Mouse (Mus musculus) forebrain, embryonic 13.5 days (tissue): ENCODE results near the gene Gngt1. TPM values are rescaled to one million over a fixed set of nuclear protein-coding genes. Genes with fewer than 3 reads are reported as not detected.

Experiments used
- ATAC-seq: fragments of 200-750 bp; cut with Nextera tagmentation; 2 replicates; pipeline ENCODE4 v1.8.0; 2017
- H3K27ac ChIP-seq: fragments of 300-500 bp; sonication (generic); 2 replicates; pipeline ENCODE4 v1.5.1; 2015; ENCODE audit warnings: inconsistent platforms, mild to moderate bottlenecking, moderate library complexity
- H3K27me3 ChIP-seq: fragments of 300-500 bp; sonication (generic); 2 replicates; pipeline ENCODE4 v1.6.1; 2015; ENCODE audit warnings: mild to moderate bottlenecking, inconsistent platforms
- H3K36me3 ChIP-seq: fragments of 300-500 bp; sonication (generic); 2 replicates; pipeline ENCODE4 v1.6.1; 2015; ENCODE audit warnings: mild to moderate bottlenecking, inconsistent platforms; ENCODE audit not compliant: poor library complexity, severe bottlenecking
- H3K4me1 ChIP-seq: fragments of 300-500 bp; sonication (generic); 2 replicates; pipeline ENCODE4 v1.6.1; 2015; ENCODE audit warnings: inconsistent platforms
- H3K4me2 ChIP-seq: fragments of 300-500 bp; sonication (generic); 2 replicates; pipeline ENCODE4 v1.6.1; 2015; ENCODE audit warnings: inconsistent platforms, mild to moderate bottlenecking, moderate library complexity
- H3K4me3 ChIP-seq: fragments of 300-500 bp; sonication (generic); 2 replicates; pipeline ENCODE4 v1.5.1; 2015; ENCODE audit warnings: mild to moderate bottlenecking, inconsistent platforms
- H3K9ac ChIP-seq: fragments of 300-500 bp; sonication (generic); 2 replicates; pipeline ENCODE4 v1.6.1; 2015; ENCODE audit warnings: mild to moderate bottlenecking, inconsistent platforms
- H3K9me3 ChIP-seq: fragments of 300-500 bp; sonication (generic); replicated peaks from 2 replicates; pipeline ENCODE4 v1.6.1; 2016; ENCODE audit warnings: inconsistent platforms
- WGBS: fragments of 180-500 bp; shearing (Covaris S2); methylation state at CpG from one replicate; pipeline ENCODE4 v1.1.7; 2015; 5-methylcytosine and 5-hydroxymethylcytosine counted together
- polyA plus RNA-seq: library from polyadenylated mRNA; unstranded; fragments of >200 nt; fragmentation: Nextera tagmentation; extraction: Ambion mirVana; gene quantifications from 2 replicates; pipeline ENCODE4 v1.2.1, GENCODE M21; 2015

Gngt1 gene
- polyA plus RNA-seq: not detected in 2 replicates

GRCm38 (mm10) chr6:3993492-3993891, at the start of gene Gngt1:
TSS of gene Gngt1 (plus strand) at chr6:3993792.
- Histone ChIP-seq H3K27me3 (no peaks in the 10 kb centered on the region), H3K4me3 (no peak within 1 kb of the TSS), H3K9ac (no peak within 1 kb of the TSS), H3K4me2 (no peak within 1 kb of the TSS), H3K36me3 (no peaks in the 10 kb centered on the region), H3K9me3 (no peaks in the 10 kb centered on the region), H3K27ac (no peak within 1 kb of the TSS), H3K4me1 (no peaks in the 10 kb centered on the region)
- 81% methylated on average over 6 of the region's 6 CpGs for WGBS
- ATAC-seq: no peak

DNA sequence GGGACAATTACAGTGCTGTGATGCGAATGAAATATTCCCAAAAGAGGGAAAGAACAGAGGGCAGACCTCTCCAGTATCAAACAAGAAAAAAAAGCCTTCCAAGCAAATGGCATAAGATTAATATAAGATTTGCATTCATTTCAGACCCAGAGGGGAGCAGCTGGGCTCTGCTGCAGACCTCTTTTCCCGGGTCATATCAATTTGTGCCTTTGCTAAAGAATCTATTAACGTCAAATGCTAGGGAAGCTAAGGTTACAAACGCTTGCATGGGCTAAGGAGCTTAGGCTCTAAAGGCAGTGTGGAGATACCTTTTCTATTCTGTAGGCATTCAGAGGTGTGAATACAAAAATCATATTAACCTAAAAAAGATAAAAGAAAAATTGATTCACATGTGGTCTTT, 38.6 kb upstream of the Gngt1 start:
- H3K4me1 ChIP-seq: no peaks in the 10 kb centered on the region
- H3K9ac ChIP-seq: no peak overlapping the region
- no peak for ATAC-seq
- no peaks in the 10 kb centered on the region for H3K27me3 ChIP-seq
- no peak overlapping the region for H3K4me2 ChIP-seq
- no peaks in the 10 kb centered on the region for H3K36me3 ChIP-seq
- 42% methylated on average over 4 of the region's 4 CpGs for WGBS
- no peak overlapping the region for H3K27ac ChIP-seq
- no peaks in the 10 kb centered on the region for H3K9me3 ChIP-seq
- H3K4me3 ChIP-seq: no peak overlapping the region

GRCm38 (mm10) chr6:3967676-3968626, 25.6 kb upstream of the Gngt1 start:
- H3K36me3 ChIP-seq: no peaks in the 10 kb centered on the region
- H3K27ac ChIP-seq: no peak overlapping the region
- no peak overlapping the region for H3K9ac ChIP-seq
- no peak overlapping the region for H3K4me3 ChIP-seq
- H3K4me2 ChIP-seq: peak overlapping the region; percentile 40
- peaks cover 10% of the 10 kb centered on the region; the same call in 1 of the 2 replicates for H3K27me3 ChIP-seq
- H3K4me1 ChIP-seq: no peaks in the 10 kb centered on the region
- no peaks in the 10 kb centered on the region for H3K9me3 ChIP-seq
- no peak for ATAC-seq
- WGBS: 34% methylated on average over 31 of the region's 31 CpGs

DNA sequence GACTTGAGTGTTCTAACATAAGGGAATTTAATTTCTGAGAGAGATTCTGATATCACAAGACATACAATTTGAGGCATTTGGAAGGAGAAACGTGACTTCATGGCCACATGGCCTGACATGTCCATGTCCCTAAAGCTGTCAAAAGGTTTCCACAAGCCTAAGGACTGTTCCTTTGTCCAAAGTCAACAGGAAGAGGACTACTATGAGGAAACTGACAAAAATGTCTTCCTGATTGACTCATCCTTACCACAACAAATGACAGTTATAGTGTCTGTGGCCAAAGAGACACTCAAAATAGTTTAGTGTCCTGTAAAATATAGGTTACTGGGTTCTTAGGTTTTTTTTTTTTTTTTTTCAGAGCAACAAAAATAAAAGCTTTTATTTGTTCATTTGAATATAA, 19.9 kb upstream of the Gngt1 start:
- H3K27me3 ChIP-seq: no peaks in the 10 kb centered on the region
- WGBS: 76% methylated on average over 1 of the region's 1 CpGs
- no peaks in the 10 kb centered on the region for H3K9me3 ChIP-seq
- no peaks in the 10 kb centered on the region for H3K4me1 ChIP-seq
- no peaks in the 10 kb centered on the region for H3K36me3 ChIP-seq
- no peak overlapping the region for H3K27ac ChIP-seq
- no peak overlapping the region for H3K4me2 ChIP-seq
- no peak overlapping the region for H3K4me3 ChIP-seq
- H3K9ac ChIP-seq: no peak overlapping the region
- ATAC-seq: no peak

DNA sequence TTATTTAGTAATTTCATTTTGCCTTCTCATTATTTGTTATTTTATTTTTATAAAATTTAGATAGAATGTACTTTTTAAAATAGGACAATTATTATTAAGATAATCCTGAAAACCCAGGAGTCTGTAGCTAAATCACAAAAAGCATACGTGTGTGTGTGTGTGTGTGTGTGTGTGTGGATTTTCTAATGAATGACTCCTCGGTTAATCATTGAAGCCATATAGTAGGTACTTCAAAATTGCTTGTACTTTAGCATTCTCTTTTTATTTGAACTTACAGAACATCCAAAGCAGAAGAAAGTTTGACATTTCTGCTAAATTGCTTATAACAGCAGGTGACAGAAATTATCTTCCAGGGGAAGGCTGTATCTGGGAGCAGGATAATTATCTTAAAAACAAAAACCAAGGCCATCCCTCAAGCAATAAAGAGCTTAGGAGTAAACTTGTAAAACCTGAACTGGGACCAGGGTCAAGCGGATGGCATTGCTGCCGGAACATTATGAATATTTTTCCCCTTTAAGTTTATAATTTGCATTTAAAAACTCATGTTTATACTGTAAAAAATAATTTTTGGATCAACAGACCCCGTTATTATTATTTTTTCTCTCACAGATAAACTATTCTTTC, 10.8 kb upstream of the Gngt1 start:
- H3K27me3 ChIP-seq: no peaks in the 10 kb centered on the region
- H3K9ac ChIP-seq: no peak overlapping the region
- no peak overlapping the region for H3K4me2 ChIP-seq
- H3K36me3 ChIP-seq: no peaks in the 10 kb centered on the region
- 89% methylated on average over 5 of the region's 5 CpGs for WGBS
- no peak overlapping the region for H3K27ac ChIP-seq
- no peak overlapping the region for H3K4me3 ChIP-seq
- no peaks in the 10 kb centered on the region for H3K4me1 ChIP-seq
- H3K9me3 ChIP-seq: no peaks in the 10 kb centered on the region
- no peak for ATAC-seq

DNA sequence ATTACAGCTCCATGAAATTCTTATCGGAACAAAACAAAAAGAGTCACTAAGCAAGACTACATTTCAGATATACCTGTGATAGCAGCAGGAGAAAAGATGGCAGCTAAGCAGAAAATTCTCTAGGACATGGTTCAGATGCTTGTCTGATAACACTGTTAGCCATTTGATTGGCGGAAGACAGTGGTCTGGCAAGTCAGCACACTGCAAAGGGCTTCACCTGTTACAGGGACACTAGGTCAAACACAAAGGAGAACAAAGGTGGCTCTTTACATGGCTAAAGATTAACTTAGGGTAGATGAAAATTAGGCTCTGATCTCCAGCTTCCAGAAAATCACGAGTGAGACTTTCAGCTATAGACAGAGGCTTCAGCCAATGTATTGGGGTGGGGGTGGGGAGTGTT, 4.8 kb upstream of the Gngt1 start, which contains the start of gene Tfpi2:
Tfpi2 (minus strand) TSS at position 170 of the 400 bp plus-strand sequence.
- H3K9me3 ChIP-seq: no peaks in the 10 kb centered on the region
- H3K27me3 ChIP-seq: no peaks in the 10 kb centered on the region
- no peak within 1 kb of the TSS for H3K27ac ChIP-seq
- H3K4me3 ChIP-seq: no peak within 1 kb of the TSS
- H3K36me3 ChIP-seq: no peaks in the 10 kb centered on the region
- 79% methylated on average over 3 of the region's 3 CpGs for WGBS
- H3K4me2 ChIP-seq: no peak within 1 kb of the TSS
- ATAC-seq: no peak
- H3K4me1 ChIP-seq: no peaks in the 10 kb centered on the region
- no peak within 1 kb of the TSS for H3K9ac ChIP-seq

GRCm38 (mm10) chr6:3998089-3998488, 4.5 kb downstream of the Gngt1 start:
- Histone ChIP-seq H3K9me3 (no peaks in the 10 kb centered on the region), H3K9ac (no peak overlapping the region), H3K27me3 (no peaks in the 10 kb centered on the region), H3K36me3 (no peaks in the 10 kb centered on the region), H3K27ac (no peak overlapping the region), H3K4me2 (no peak overlapping the region), H3K4me3 (no peak overlapping the region), H3K4me1 (no peaks in the 10 kb centered on the region)
- WGBS: 85% methylated on average over 4 of the region's 4 CpGs
- ATAC-seq: no peak

DNA sequence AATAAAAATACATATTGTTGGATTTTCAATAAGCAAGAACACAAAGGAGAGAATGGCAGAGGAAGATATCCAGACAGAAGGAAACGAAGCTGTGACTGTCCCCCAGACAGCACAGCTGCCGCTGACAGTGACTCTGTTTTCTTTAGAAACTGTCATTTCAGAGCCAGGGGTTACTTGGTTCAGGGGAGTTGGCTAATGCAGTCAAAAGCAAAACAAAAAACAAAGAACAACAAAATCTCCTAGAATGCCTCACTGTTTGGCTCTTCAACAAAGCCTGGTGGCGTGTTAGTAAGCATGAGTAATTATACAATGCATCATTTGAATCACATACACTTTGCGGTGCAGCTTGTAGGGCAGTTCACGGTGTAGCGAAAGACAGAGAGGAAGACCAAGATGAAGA, 5.7 kb downstream of the Gngt1 start:
- no peak overlapping the region for H3K4me2 ChIP-seq
- H3K27me3 ChIP-seq: no peaks in the 10 kb centered on the region
- H3K4me1 ChIP-seq: peaks cover 6% of the 10 kb centered on the region
- ATAC-seq: no peak
- no peaks in the 10 kb centered on the region for H3K36me3 ChIP-seq
- 63% methylated on average over 6 of the region's 6 CpGs for WGBS
- H3K4me3 ChIP-seq: no peak overlapping the region
- H3K9me3 ChIP-seq: no peaks in the 10 kb centered on the region
- no peak overlapping the region for H3K9ac ChIP-seq
- H3K27ac ChIP-seq: no peak overlapping the region

GRCm38 (mm10) chr6:4000716-4001115, 7.1 kb downstream of the Gngt1 start:
- Histone ChIP-seq H3K27me3 (no peaks in the 10 kb centered on the region), H3K4me3 (no peak overlapping the region), H3K27ac (no peak overlapping the region), H3K9ac (no peak overlapping the region), H3K4me1 (peaks cover 7% of the 10 kb centered on the region), H3K4me2 (no peak overlapping the region), H3K36me3 (no peaks in the 10 kb centered on the region), H3K9me3 (no peaks in the 10 kb centered on the region)
- ATAC-seq: no peak
- 82% methylated on average over 3 of the region's 3 CpGs for WGBS

DNA sequence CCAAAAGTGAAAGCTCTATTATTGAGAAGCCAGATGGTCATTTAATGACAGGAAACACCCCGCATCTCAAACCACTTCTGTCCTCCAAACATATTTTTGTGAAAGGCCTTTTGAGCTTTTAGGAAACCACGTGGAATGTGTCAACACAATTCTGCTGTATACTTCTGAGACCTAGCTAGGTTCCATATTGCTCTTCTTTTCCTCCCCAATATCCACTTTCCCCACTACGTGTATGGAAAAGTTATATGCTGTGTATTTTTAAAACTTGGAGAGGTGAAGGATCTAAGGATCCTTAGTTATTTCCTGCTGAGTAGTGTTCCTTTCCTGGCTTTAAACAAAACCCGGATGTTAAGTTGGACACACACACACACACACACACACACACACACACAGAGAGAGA, 9.9 kb downstream of the Gngt1 start:
- Histone ChIP-seq H3K27me3 (no peaks in the 10 kb centered on the region), H3K9ac (no peak overlapping the region), H3K4me2 (no peak overlapping the region), H3K36me3 (no peaks in the 10 kb centered on the region), H3K4me3 (no peak overlapping the region), H3K4me1 (peaks cover 7% of the 10 kb centered on the region), H3K27ac (no peak overlapping the region), H3K9me3 (no peaks in the 10 kb centered on the region)
- ATAC-seq: no peak
- WGBS: 67% methylated on average over 4 of the region's 4 CpGs

- Histone ChIP-seq H3K36me3 (no peaks in the 10 kb centered on the region), H3K4me1 (peaks cover 7% of the 10 kb centered on the region), H3K9ac (peak within 1 kb of the TSS; percentile 60), H3K9me3 (no peaks in the 10 kb centered on the region), H3K27me3 (no peaks in the 10 kb centered on the region), H3K4me3 (peak within 1 kb of the TSS; percentile 34), H3K4me2 (peak within 1 kb of the TSS; percentile 63), H3K27ac (no peak within 1 kb of the TSS)
- WGBS: 4% methylated on average over 19 of the region's 19 CpGs
- ATAC-seq: peak; percentile 65; the same call in 1 of the 2 replicates
Observed at GRCm38 (mm10) chr6:4003890-4004306, 10.3 kb downstream of the Gngt1 start, which contains the start of gene Gng11. TSS of gene Gng11 (plus strand) at chr6:4003904.

DNA sequence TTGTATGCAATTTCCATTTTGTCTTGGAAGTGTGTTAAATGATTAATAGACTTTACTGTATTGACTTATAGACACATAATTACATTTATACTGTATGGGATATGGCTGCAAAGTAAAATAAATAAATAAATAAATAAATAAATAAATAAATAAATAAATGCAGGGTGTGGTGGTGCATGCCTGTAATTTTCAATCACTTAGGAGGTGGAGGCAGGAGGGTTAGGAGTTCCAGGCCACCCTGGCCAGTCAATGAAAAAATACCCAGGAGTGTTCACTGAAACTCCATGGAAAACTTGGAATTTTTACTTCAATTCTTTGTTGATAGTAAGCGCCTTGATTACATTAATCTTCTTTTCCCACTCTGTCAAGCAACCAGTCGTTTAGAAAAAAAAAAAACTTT, 11.2 kb downstream of the Gngt1 start:
- no peaks in the 10 kb centered on the region for H3K27me3 ChIP-seq
- 93% methylated on average over 2 of the region's 2 CpGs for WGBS
- ATAC-seq: no peak
- no peak overlapping the region for H3K27ac ChIP-seq
- H3K9ac ChIP-seq: no peak overlapping the region
- no peak overlapping the region for H3K4me3 ChIP-seq
- no peaks in the 10 kb centered on the region for H3K9me3 ChIP-seq
- H3K36me3 ChIP-seq: no peaks in the 10 kb centered on the region
- peaks cover 7% of the 10 kb centered on the region for H3K4me1 ChIP-seq
- H3K4me2 ChIP-seq: no peak overlapping the region
